Mouse (Mus musculus): Measurements from ENCODE around the gene Bicd1.

- TF ChIP-seq POLR2A (IDR thresholded peaks at IDR 0.05; ENCODE audit: low read depth, low read length), result no peak
- no peak for TF ChIP-seq CTCF (IDR thresholded peaks at IDR 0.05; ENCODE audit: extremely low read depth, insufficient read depth, insufficient read length, insufficient replicate concordance)
Observed at GRCm38 (mm10) chr6:149413256-149413655, 4.6 kb downstream of the Bicd1 start.
